Mouse (Mus musculus) spleen, postnatal 4 days (tissue): ENCODE data around the gene Trcg1.

ENCODE experiments used
- DNase-seq, 2 experiments: peaks; one replicate each; pipeline ENCODE4 v3.0.0; 2022; ENCODE audit warnings: low spot score in 2 of 2

Trcg1 gene

DNA sequence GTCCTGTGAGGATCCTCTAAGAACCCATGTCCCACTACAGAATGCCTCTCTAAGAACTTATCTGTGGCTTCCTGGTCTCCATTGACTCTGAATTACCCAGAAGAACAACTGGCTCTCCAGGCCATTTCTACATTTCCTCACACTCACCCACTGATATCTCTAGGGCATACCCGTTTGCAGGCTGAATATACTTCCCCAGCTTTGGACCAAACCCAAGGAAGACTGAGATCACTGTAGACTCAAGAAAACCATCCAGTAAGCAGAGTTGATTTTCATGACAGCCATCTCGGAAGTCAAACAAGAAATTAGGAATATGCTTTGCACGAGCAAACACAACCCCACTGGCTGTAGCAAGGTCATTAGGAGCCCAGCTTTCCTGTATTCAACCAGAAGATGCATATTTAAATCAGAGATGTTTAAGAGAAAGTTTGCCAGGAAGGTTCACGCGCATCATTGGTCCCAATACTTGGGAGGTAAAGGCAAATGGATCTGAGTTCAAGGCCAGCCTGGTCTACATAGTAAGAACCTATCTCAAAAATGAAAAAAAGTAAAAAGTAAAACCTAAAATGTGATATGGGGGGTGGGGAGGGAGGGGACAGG, 3.9 kb upstream of the Trcg1 start:
- DNase-seq: no peak

DNA sequence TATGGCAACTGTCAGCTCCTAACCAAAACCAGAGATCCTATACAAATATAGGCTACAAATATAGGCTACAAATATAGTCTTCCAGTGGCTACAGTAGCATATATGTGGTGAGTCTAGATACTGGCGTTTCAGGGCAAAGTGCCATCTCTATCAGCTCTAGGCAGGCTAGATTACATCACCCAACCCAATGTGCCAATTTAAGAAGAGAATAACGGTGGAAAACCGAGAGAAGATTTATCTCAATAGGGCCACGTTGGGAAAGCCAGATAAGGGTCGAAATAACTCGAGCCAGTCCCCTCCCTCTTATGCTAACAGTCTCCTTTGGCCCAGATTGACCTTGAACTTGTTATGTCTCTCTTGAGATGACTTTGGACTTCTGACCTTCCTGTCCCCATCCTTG, 3.2 kb upstream of the Trcg1 start:
- no peak for DNase-seq

DNA sequence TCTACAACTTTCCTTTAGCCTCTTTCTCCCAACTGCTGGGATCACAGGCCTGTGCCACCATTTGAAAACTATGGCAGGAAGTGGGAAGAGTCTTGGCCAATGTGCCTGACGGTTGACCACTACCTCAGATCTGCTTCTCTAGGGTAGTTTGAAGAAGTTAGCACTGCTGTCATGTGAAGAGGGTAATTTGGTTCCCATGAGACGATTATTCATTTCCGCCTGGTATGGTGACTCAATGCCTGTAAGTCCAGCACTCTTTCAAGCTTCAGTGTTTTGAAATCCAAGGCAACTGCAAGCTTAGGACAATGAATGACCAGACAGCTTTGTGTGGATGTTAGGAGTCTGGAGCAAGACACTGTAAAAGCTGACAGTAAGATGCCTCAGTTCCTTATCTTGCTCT, 2.6 kb upstream of the Trcg1 start:
- DNase-seq: no peak

DNA sequence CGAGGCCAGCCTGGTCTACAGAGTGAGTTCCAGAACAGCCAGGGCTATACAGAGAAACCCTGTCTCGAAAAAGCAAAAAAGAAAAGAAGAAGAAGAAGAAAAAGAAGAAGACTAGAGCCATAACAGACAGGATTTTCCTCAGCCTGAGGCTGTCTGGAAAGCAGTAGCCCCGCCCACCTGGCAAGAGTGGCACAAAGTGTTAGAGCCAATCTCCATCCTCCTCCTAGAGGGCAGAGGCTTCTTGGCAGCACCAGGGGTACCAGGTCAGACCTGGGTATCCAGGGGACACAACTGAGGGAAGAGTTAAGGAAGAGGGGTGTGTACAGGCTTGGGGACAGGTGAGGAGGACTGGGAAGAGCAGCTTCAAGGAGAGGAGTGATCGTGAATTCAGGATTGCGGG, 1.3 kb downstream of the Trcg1 start:
- DNase-seq: no peak

DNA sequence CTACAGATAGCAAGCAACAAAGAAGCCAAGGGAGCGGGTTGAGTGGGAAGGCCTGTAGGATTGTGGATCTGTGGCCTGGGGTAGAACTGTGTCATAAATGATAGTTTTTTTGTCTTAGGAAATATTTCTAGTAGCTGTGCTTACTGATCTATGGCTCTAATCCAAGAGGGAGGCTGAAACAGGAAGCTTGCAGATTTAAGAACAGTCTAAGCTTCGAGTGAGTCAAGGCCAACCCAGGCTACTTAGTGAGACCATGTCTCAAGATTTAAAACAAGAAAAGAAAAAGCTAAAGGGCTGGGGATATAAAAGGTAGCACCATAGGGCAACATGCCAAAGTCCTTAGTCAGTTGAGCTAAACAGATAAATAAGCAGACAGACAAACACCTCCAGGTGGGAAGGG, 1.9 kb downstream of the Trcg1 start:
- no peak for DNase-seq

DNA sequence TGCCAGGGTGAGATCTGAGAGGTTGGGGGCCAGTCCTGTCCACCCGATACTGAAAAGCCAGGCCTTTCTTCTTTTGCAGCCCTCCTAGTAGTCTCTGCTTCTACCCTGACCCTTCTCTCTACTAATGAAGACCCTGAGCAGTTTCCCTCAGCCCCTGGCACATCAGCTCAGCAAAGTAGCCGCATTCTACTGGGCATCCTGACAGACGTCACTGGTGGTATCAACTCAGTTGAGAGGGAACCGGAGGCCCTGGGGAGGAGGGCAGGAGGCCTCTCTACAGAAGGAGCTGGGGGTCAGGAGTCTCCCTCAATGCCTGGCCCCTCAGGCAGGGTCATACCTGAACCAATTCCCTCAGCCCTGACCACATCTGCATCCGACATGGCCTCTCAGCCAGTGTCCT, 4.8 kb downstream of the Trcg1 start:
- no peak for DNase-seq

DNA sequence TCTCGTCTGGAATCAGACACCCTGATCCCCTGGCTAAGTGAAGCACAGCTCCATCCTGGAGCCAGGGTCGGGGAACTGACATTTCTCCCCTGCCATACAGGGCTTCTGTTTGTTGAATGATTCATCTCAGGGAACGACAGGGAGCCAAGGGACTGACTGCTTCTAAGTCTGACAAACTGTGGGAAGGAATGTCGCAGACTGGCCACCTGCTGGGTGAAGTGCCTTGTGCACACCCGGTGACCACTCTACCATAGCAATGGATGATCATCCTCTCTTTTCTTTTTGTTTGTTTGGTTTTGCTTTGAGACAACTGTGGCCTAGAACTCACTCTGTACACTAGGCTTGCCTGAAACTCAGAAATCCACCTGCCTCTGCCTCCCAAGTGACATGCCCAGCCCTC, 6.6 kb downstream of the Trcg1 start:
- DNase-seq: no peak

DNA sequence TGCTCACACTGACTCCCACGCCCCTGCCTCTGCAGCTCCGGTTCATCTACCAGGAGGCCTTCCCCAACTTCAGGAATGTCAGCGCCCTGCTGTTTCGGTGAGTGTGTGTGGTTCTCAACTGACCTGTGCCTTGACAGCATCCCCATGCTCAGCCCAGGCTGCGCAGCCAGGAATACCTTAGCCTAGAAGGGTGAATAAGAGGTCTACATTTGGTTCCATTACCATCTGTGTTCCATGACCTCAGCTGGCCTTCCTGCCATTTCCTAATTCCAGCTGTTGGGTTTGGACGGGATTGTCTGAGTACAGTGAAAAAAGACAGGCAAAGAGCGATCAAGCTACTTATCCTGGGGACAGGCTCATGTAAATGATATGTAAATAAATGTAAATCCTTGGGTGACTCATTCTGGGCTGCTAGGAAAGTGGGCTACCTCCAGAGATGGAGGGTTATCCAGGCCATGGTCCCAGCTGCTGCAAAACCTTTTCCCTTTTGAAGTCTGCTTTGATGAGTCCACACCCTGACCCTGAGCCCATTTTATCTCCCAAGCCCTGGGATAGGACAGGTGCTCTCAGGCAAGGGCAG, 7.8 kb downstream of the Trcg1 start:
- DNase-seq: no peak

DNA sequence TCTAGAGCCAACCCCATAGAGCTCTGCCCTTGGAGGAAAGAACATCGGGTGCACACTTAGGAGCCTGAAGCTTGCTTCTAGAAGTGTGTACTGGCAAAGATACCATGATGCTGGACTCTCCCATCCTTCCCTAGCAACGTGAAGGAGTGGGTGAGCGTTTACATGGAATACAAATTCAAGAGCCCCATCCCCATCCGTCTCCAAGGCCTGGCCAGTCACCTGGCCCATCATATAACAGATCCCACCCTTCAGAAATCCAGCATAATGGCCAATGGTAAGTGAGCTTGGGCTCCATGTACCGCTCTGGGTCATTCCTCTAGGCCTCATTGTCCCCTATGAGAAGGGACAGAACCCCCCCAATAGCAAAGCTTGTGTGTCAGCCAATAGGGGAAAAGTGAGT, 10.1 kb downstream of the Trcg1 start:
- no peak for DNase-seq

DNA sequence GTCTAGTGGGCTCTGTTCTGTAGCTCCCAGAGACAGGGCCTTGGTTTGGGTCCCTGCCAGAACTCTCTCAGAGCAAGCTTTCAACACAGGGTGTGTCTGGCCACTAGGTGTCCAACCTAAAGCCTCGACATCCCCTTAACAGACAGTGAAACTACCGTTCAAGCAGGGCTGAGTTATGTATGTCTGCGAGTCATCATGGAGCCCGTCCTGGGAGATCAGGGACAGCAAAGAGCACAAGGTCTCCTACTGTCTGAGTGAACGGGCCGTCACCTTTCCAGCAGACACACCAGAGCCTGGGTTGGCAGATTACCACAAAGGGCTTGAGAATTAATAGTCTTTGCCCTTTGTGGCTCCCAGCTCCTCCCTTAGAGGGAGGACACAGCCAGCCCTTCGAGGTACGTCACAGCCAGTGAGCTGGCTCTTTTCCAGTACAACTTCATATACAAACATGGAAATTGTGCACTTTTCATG, 10.9 kb downstream of the Trcg1 start:
- no peak for DNase-seq

DNA sequence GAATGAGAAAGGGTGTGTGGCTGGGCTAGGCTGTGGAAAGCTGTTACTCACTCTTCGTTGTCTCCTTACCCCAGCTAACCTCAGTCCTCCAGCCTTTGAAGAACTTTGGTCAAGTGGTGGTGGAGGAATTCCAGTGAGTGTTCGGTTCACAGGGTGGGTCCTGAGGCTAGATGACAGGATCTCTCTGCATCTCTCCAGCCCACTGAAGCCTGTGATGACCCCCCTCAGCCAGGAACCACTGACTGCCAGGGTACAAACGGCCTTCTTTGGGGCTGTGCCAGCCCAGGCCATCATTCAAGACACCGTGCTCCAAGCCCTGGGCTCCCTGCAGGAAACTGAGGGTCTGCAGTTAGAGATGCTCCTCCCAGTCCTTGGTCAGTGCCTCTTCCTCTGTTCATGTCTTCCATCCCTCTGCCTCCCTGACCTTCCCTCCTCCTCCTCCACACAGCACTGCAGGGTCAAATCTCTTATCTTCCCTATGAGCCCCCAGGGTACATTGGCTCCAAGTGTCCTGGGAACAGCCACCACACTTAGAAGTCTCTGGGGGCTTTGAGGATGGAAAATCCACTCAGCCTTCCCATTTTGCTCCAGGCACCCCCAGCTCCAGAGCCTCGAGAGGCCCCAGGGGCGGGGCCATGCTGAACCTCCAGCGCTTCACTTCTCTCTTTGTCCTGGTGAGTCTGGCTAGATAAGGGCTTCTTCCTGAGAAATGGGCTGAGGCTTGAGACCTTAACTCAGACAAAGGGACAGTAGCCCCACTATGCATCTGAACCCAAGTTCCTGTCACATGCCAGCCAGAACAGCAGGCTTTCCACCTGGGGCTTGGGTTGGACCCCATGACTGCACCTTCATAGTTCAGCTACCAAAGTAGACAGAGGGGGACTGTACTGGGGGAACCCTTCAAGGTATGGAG, 11.9 kb downstream of the Trcg1 start:
- peak in 1 of 2 experiments; percentile 56 for DNase-seq

DNA sequence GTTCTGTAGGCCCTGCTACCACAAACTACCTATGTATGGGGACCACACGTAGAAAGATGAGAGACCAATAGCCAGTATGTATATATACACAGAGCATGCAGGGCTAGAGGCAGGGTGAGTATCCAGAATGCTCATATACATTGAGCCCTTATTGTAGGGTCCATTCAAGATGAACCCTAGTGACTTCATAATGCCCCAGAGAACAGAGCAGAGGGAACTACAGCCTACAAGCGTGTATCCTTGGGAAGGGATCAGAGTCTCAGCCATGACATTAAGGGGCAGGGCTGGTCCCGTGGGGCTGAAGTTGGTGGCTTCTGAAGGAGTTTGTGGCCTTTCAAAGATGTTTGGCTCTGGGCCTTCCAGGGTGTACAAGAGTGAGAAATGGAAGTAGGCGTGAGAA, 13.7 kb downstream of the Trcg1 start:
- no peak for DNase-seq

DNA sequence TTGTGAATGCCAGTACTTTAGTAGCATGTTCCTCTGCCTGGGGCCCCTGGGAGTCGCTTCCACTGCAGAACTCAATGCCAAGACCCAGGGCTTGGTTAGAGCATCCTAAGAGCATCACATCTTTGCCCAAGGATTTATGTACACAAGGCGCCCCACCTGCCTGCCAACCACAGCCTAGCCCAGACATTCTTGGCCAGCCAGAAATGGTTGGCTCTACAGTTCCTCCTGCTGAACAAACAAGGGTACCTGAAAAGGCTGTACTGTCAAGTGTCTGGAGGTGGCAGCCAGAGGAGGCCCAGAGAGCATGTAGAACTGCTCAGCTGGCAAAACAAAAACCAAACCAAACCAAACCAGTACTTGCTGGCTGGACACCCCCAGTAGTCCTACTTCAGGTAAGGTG, 14.8 kb downstream of the Trcg1 start:
- no peak for DNase-seq

DNA sequence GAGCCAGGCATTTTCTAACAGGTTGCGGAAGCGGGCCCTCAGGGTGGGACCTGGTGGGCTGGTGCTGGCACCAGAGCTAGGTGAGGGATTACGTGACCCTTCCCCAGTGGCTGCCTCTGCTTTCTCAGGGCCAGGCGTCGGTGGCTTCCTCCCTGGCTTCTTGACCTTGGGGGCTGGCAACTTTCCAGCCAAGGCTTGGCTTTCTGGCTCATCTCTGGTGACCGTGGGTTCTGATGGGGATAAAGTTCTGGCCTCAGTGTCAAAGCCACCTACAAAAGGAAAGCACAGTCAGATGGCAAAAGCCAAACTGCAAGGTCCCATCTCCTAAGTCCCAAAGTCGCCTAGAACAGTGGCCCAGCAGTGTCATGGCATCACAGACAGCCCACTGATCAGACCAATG, 17.7 kb downstream of the Trcg1 start:
- no peak for DNase-seq

DNA sequence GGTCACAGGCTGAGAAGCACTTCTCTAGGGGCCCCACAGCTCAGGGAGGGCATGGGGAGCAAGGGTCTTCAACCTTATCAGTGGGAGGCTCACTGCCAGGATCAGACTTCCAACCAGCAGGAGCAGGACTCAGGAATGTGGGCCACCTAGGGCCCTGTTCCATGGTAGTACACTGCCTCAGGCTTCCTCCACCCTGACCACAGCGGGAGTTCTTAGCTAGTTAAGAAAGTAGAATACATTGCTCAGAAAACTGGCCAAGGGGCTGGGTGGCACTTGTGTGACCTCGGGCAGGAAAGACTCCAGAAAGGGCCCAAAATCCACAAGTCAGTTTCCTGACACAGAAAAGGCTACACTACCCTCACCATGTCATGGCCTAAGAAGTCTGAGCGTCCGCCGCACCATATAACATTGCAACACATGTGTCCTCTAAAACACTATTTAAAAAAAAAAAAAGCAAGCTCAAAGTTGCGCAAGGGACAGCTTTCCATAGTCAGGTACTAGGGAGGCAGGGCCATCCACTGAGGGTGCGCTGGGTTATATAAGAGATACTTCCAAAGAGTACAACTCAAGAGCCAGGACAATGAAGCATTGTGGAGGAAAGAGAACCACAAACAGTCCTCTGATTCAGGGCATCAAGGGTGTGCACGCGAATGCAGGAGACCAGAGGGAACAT, 18.6 kb downstream of the Trcg1 start:
- no peak for DNase-seq

DNA sequence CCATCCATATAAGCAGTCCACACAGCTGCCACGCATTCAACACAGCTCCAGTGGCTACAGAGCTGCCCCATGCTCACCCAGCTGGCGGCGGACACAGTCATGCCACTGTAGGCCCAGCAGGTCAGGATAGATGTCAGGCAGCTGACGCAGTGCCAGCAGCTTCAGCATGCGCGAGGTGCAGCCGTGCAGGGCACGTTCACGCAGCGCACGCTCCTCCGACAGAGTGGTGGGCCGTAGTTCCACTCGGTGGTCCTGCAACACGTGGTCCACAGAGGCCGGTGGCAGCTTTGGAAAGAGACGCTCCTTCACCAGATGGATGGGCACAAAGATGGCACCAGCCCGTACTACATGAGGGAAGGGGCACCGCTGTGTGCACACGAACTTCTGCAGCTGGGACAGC, 20.0 kb downstream of the Trcg1 start:
- DNase-seq: no peak

DNA sequence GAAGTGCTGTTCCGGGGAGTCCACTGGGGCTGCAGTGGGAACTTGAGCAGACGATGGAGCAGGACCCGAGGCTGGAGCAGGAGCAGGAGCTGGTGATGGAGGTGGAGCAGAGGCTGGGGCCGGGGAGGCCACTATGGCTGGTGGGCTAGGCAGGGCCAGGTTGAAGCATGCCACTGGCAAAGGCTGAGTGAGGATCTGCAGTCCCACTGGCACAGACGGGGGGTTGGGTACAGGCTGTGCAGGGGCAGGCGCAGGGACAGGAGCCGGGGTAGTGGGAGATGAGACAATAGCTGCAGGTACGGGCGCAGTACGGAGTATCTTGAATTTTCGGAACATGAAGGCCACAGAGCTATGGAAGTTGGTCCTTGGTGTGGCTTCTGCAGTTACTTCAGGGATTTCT, 20.5 kb downstream of the Trcg1 start:
- DNase-seq: no peak

DNA sequence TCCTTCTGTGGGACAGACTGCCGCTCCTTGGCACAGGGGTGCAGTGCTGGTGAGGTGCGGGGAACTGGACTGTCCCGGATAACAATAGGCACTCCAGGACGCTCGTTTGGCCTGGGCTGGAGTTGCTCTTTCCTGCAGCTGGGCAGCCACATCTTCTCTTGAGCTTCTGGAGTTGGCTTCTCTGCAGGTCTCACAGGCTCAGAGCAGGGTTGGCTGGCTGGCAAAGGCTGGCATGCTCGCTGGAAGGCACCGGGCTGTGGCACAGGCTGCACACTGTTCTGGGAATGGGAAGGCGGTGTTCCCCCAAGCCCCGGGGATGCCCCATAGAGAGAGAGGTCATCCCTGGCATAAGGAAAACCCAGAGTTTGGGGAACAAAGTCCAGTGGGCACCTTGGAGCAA, 21.3 kb downstream of the Trcg1 start:
- DNase-seq: no peak

DNA sequence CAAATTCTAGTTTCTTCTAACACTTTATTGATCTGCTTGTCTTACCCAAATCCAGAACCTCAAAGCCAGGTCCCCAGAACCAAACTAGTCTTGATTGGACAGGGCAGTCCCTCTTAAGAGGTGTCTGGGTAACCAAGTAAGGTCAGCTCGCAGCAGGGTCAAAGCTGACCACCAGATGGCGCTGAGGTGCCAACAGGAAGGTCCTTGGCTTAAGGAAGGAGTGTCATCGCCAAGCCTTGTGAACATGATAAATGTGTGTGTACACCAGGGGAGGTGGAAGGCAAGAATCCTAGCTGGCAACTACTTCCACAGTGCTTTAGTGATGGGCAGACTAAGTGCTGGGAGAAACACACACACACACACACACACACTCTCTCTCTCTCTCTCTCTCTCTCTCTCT, 23.4 kb downstream of the Trcg1 start:
- peak; percentile 96 to 99 for DNase-seq

DNA sequence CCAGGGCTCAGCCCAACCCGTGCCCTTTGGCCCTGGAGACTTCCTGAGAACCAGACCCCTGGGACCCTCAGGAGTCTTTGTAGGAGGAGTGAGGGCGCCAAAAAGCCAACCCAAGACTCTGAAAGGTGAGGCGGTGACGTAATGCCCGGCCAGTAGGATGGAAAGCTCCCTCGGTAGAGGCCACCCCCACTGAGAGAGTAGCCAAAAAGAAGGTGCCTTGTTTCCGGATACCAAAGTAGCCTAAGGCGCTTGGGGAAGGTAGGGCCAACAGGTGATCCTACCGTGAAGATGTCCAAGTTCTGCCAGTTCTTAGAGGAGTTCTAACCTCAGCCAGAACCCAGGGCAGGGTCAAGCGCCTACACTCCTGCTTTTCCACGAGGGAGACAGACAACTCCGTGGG, 24.6 kb downstream of the Trcg1 start:
- DNase-seq: peak; percentile 31 to 74

DNA sequence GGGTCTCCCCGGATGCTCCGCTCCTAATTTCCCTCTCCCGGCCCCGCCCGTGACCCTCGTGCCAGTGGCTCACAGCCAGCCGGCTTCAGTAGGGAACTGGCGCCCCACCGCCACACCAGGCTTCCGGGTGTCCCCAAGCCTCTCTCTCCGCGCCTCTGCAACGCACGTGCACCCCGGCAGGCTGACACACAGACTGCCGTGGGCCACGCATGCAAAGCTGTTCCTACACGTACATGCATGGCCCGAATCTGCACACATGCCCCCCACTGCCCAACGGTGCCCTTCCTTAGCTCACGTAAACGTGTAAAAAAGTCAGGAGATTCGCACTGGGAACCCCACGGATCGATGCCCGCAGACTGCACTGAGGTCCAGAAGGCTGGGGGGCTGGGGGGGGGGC, 25.2 kb downstream of the Trcg1 start:
- DNase-seq: peak; percentile 71 to 87
